Mouse (Mus musculus): ENCODE results near the gene Syt1.

GRCm38 (mm10) chr10:108782817-108783216 is 228.0 kb downstream of the Syt1 start:
- TF ChIP-seq CTCF (IDR thresholded peaks at IDR 0.05) (no peak), EP300 (IDR thresholded peaks at IDR 0.05) (no peak)
